Comparison of ENCODE assay signal across 8 mouse cellular contexts in genomic region chr1:192061666-192062306, GRCm38 (mm10). TPM values are rescaled to one million over a fixed set of nuclear protein-coding genes. Genes with fewer than 3 reads are reported as not detected.
A peak's percentile ranks its signal among the peaks of the same experiment; 100 is the strongest.
DNase-seq lines count a peak whose midpoint lies in the region; ATAC-seq lines count a peak whose summit lies in the region.

No protein-coding gene starts in this region.

- peaks cover 5% of the 10 kb centered on the region; the same call in 1 of the 2 replicates for H3K4me1 ChIP-seq in kidney, embryonic 16.5 days (ENCODE audit: insufficient read depth, low read length)

- H3K36me3 ChIP-seq in kidney, embryonic 16.5 days (ENCODE audit: insufficient read depth, low read length): peaks cover 62% of the 10 kb centered on the region

- H3K4me3 ChIP-seq in kidney, embryonic 16.5 days (ENCODE audit: low read length): no peak overlapping the region

- 13% methylated on average over 4 of the region's 4 CpGs for WGBS in kidney, embryonic 16.5 days

- H3K27ac ChIP-seq in kidney, embryonic 16.5 days (ENCODE audit: low read length): peak overlapping the region; percentile 54

- peaks cover 7% of the 10 kb centered on the region for H3K9me3 ChIP-seq in kidney, embryonic 16.5 days (ENCODE audit: low read length)

- no peak overlapping the region for H3K9ac ChIP-seq in kidney, embryonic 16.5 days (replicated peaks; ENCODE audit: low read length)

- H3K27me3 ChIP-seq in kidney, embryonic 16.5 days (ENCODE audit: insufficient read depth, low read length): no peaks in the 10 kb centered on the region

- ATAC-seq in kidney, embryonic 16.5 days (ENCODE audit: low FRiP score, low TSS enrichment): peak; percentile 92
- no peak for ATAC-seq in granulocyte monocyte progenitor cell, adult 5-6 weeks (replicated peaks; ENCODE audit: poor library complexity, severe bottlenecking)
- ATAC-seq in monocyte, adult 5-6 weeks (replicated peaks; ENCODE audit: insufficient number of reproducible peaks, low FRiP score, low TSS enrichment, poor library complexity, severe bottlenecking): no peak

- no peak for DNase-seq in kidney, adult 9 months
- DNase-seq in adrenal gland, adult 8-10 months: peak; percentile 66
- DNase-seq in heart, adult 8-10 months (ENCODE audit: low spot score): peak; percentile 74
- DNase-seq in layer of hippocampus, adult 9-11 months: peak; percentile 84
- peak; percentile 80 to 84 for DNase-seq in right cerebral cortex, adult 2 months (ENCODE audit: low spot score in 2 of 2)

- H3K4me2 ChIP-seq in kidney, embryonic 16.5 days (replicated peaks; ENCODE audit: low read depth, low read length): no peak overlapping the region

RNA-seq across cellular contexts. Expression of gene Traf5, which starts 30.6 kb away (rescaled TPM):
- 23.6 and 25.2 TPM in 2 replicates for polyA plus RNA-seq in kidney, embryonic 16.5 days (2015; fragmentation: Nextera tagmentation; extraction: Ambion mirVana)
- total RNA-seq in adrenal gland, adult 8-10 months (2022): 10 to 100 TPM in 1 of 4 experiments, 1 to 10 TPM in 3; 4.5 to 15.4 (median 7.7) TPM
- total RNA-seq in heart, adult 8-10 months (2022): 1 to 10 TPM; 3.2 to 4.9 (median 4.3) TPM
- total RNA-seq in granulocyte monocyte progenitor cell, adult 5-6 weeks (2014; fragmentation: Nextera tagmentation): 4.8 and 6.2 TPM in 2 replicates
- 2.7 and 4.9 TPM in 2 replicates for total RNA-seq in granulocyte monocyte progenitor cell, adult 5-6 weeks (2017)
- 27.1 to 48.1 TPM (median 30.7 TPM) in 3 replicates for total RNA-seq in monocyte, adult 5-6 weeks (2017)
